Mouse (Mus musculus) E14TG2a.4 (cell line): Measurements from ENCODE around the gene Entpd8.

ENCODE experiments used
- CTCF ChIP-seq: conservative IDR thresholded peaks from 2 replicates; pipeline ENCODE4 v1.5.1; 2014; ENCODE audit warnings: low read length
- NANOG ChIP-seq: IDR thresholded peaks from 2 replicates; pipeline ENCODE4 v1.6.1; 2014; ENCODE audit warnings: borderline replicate concordance, low read length, mixed read lengths
- POU5F1 ChIP-seq: IDR thresholded peaks from 2 replicates; pipeline ENCODE4 v1.6.1; 2014; ENCODE audit warnings: low read length, borderline replicate concordance

GRCm38 (mm10) chr2:25078967-25079366, 1.1 kb upstream of the Entpd8 start:
- TF ChIP-seq CTCF (no peak), NANOG (no peak), POU5F1 (no peak)
